Mouse (Mus musculus): Measurements from ENCODE around the gene Lrrc15. TPM values are rescaled to one million over a fixed set of nuclear protein-coding genes. Genes with fewer than 3 reads are reported as not detected.

Lrrc15 gene
- polyA plus RNA-seq, 1 experiment: 0.06 TPM

GRCm38 (mm10) chr16:30227352-30227751 is 55.7 kb downstream of the Lrrc15 start:
- Histone ChIP-seq H3K36me3 (ENCODE audit: control insufficient read depth, insufficient read depth, low read length) (no peaks in the 10 kb centered on the region), H3K4me3 (ENCODE audit: control insufficient read depth, low read depth, low read length) (no peak overlapping the region), H3K27ac (ENCODE audit: control insufficient read depth, insufficient read depth, low read depth, low read length) (no peak overlapping the region), H3K4me1 (ENCODE audit: control insufficient read depth, insufficient read depth, low read length) (0 out of 2 replicates have a peak, but pooled peaks cover 2% of the 10 kb centered on the region), H3K27me3 (ENCODE audit: control insufficient read depth, insufficient read depth, low read length) (no peaks in the 10 kb centered on the region)
- no peak for TF ChIP-seq CTCF (IDR thresholded peaks at IDR 0.05; ENCODE audit: control insufficient read depth, insufficient read depth, insufficient replicate concordance, low read depth, low read length)
- no peak for TF ChIP-seq POLR2A (IDR thresholded peaks at IDR 0.05; ENCODE audit: control insufficient read depth, low read depth, low read length)

- Histone ChIP-seq H3K36me3 (ENCODE audit: control insufficient read depth, insufficient read depth, low read length) (no peaks in the 10 kb centered on the region), H3K4me3 (ENCODE audit: control insufficient read depth, low read depth, low read length) (no peak overlapping the region), H3K27ac (ENCODE audit: control insufficient read depth, insufficient read depth, low read depth, low read length) (no peak overlapping the region), H3K4me1 (ENCODE audit: control insufficient read depth, insufficient read depth, low read length) (no peaks in the 10 kb centered on the region), H3K27me3 (ENCODE audit: control insufficient read depth, insufficient read depth, low read length) (no peaks in the 10 kb centered on the region)
- TF ChIP-seq CTCF (IDR thresholded peaks at IDR 0.05; ENCODE audit: control insufficient read depth, insufficient read depth, insufficient replicate concordance, low read depth, low read length) (no peak), POLR2A (IDR thresholded peaks at IDR 0.05; ENCODE audit: control insufficient read depth, low read depth, low read length) (no peak)
Observed at GRCm38 (mm10) chr16:30221161-30221782, 61.8 kb downstream of the Lrrc15 start.

Other genes with a start within 250 kb of the Lrrc15 start
- 9.7 and 12.4 TPM in 2 replicates for gene Hes1, start 218.9 kb downstream of the Lrrc15 start, polyA plus RNA-seq (2012; rRNA removed)
- gene Cpn2, start 15.8 kb downstream of the Lrrc15 start, polyA plus RNA-seq (2012; rRNA removed): 0.02 TPM in 1 of 2 replicates, not detected in the other
- gene Gp5, start 27.5 kb upstream of the Lrrc15 start, polyA plus RNA-seq (2012; rRNA removed): 1.6 and 1.7 TPM in 2 replicates
- 6.6 and 8.9 TPM in 2 replicates for gene Atp13a3, start 122.7 kb upstream of the Lrrc15 start, polyA plus RNA-seq (2012; rRNA removed)

Data from testis, adult 2 months (tissue).